Mouse (Mus musculus) kidney, adult 18-20 months (tissue): ENCODE data around the gene Dock2.

Source experiments
- DNase-seq: peaks from one replicate; pipeline ENCODE4 v3.0.0; 2021

Dock2 gene

DNA sequence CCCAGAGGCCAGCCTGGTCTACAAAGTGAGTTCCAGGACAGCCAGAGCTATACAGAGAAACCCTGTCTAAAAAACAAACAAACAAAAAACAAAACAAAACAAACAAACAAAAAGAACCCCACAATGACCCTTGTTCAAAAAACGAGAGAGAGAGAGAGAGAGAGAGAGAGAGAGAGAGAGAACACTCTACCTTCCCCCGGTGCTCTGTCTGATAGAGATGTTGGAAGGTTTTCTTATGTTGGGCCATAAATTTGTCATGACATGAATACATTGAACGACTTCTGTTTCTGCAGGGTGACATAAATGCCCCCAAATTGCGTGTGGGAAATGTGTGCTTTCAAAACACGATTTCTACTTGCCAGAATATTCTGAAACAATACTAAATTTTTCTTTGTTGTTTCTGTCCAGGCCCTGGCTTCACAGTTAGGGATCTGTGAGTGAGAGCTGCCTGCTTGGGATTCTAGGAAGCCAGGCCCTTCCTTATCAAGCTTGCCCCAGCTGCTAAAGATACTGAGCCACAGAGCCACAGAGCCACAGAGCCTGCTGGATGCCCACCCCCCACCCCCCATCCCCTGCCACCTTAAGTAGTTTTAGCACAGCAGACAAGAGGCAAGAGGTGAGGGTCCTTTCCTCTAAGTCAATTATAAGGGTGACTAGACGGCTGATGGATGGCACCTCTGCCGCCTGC lies 451.2 kb downstream of the Dock2 start:
- DNase-seq, result no peak

DNA sequence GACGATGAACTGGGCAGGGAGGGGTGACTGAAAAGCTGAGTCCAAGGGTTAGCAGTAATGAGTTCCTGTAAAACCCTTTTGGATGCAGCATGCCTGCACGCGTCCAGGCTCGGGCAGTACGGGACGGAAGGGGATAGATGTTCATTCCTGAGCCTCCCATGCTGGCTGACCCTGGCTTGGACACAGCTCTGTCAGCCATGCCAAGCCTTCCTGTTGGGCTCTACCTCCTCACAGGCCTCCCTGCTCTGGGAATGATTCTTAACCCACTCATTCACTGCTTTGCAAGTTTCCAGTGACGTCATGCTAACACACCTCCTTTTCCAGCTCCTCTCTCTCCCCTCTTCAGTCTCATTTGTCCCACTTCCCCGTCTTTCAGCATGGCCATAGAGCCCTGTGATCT lies 460.0 kb downstream of the Dock2 start:
- no peak for DNase-seq

DNA sequence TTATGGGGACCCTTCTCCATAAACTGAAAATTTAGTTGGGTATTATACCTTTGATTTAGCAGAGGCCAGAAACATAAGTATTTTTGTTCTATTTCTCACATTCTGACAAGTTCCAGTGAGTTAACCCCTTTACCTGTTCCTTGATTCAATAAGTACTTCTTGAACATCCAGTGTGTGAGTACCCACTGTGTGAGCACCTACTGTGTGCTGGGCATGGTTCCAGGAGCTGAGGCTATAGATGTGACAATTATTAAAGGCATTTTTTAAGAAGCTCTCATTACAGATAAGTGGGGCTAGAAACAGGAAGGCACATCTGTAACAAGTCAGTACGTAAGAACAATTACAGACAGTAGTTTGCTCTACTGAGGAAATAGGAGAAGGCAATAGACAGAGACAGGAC lies 464.4 kb downstream of the Dock2 start:
- DNase-seq, result no peak

DNA sequence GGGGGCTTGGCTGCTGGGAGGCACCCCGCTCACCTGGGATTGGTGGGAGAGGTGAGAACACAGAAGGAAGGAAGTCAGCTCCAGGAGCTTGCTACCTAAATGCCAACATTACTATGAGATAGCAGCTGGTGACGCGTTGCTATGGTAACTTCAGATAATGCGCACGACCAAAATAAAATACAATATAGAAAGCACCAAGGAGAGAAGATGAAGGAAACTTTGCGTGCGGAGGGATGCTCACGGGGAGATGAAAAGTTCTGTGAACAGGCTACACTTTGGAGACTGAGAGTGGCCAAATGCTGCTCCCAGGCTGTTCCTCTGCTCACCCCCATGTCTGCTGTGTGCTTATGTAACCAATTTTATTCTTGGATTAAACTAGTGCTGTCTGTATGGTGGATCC lies 466.7 kb downstream of the Dock2 start:
- DNase-seq, result no peak

DNA sequence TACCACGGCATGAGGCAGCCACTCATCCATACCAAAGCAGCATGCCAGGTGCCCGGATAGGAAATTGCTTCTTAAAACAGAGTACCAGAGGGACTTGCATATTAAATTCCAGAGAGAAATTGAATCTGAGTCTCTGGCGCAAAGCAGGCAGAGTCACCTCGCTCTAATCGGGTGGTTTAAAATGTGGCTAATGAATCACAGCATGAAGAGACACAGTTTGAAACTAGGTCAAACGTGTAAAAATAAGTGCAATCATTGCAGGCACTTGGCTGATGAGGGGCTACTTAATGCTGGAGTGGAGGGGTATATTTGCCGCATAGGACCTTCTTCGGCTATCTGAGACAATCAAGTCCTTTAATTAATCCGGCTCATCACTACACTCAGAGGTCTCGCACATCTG lies 467.5 kb downstream of the Dock2 start:
- DNase-seq, result no peak

DNA sequence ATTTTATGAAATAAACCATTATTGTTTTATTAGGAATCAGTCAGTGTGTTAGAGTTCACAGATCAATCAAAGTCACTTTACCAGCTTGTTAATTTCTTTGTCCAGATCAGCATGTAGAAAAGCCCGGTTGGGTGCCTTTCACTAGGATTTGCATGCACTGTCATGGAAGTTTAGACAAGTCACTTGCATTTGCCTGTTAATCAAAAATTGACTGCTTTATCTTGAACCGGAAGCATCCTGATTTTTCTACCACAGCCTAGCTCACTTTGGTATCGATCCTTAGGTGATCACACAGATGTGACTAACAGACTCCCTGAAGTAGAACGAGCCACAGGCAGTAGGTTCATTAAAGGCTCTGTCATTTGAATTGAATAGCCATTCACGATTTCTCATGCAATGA lies 468.3 kb downstream of the Dock2 start:
- no peak for DNase-seq

DNA sequence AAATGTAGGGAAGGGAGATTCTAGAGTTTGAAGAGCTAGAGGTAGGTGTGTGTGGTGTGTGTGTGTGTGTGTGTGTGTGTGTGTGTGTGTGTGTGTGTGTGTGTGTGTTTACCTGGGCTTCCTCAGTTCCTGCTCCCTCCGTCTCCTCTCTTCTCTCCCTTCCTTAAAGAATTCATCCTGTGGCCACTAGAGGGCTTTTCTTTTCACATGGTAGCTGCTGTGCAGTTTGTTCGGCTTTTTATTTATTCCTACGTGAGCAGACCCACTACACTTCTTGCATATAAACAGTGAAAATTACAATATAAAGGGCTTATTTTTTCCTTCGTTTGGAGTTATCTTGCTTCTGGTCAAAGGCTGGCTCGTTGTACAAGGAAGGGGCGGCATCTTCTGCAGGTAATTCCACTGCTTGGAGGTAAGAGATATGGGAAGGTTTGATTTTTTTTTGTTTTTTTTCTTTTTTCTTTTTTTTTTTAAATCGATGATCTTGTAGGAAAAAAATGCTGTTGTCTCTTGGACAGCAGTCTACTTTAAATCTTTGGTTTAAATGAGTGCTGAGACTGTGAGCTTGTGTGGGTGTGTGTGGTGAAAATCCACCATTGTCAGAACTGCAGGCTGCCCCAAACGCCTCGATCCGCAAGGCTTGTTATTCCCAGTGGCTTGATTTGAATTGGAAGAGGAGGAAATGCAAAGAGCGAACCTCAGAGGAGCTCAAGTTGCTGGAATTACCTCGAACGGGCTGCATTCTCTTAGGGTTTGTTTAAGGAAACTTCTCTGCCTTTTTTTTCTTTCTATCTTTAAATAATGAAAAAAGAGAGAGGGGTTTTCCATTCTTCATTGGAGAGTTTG lies 468.9 kb downstream of the Dock2 start, which contains the start of gene Fam196b:
TSS of gene Fam196b (plus strand) at position 289 of the 846 bp plus-strand sequence.
- no peak for DNase-seq

DNA sequence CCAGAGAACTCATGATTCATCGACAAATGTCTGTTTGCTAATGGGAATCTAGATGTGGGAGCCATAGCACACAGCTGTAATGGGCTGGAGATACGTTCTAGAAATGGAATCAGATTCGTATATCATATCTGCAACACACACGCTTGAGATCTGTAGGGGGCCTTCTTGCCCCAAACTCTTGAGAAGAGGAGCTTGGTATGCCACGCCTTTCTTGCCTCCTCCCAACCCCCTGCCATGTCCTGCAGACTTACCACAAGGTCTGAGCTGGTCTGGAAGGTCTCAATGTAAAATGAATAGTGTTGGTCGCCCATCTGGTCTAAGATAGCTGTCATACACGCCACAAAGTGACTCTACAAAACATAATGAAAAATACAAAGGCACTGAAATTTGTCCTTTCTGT lies 471.5 kb downstream of the Dock2 start:
- DNase-seq, result no peak

DNA sequence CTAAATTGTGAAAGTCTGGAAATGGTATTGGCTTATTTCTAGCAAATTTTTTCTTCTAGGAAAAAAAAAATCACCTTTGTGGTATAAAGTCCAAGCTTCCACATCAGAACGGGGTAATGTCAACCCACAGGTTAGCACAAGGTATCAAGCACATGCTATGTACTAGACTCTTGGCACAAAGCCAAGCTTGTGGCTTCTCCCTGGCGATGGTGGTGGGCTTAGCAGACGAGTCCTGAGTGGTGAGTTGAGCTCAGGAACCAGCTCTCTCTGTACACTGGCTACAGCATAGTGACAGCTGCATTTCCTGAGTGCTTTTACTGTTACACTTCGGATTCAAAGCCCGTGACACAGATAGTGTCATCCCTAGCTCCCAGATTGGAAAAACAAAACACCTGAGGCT lies 472.0 kb downstream of the Dock2 start:
- no peak for DNase-seq

DNA sequence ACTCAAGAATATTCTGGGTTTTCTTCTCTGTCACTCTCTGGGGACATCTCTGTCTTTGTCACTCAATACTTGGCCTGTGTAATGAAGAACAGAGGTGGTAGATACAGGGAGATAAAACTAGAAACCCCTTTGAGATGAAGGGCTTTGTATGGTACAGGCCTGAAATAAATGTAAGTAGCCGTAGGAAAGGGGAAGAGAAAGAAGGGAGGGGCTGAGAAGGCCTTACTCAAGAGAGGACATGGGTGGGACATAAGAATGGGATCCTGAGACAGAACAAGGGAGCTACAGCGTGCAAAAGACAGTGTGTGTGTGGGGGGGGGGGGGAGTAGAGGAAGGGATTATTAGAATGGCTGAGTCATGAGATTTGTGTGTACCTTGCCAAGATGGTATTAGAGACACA lies 474.3 kb downstream of the Dock2 start:
- DNase-seq, result no peak

DNA sequence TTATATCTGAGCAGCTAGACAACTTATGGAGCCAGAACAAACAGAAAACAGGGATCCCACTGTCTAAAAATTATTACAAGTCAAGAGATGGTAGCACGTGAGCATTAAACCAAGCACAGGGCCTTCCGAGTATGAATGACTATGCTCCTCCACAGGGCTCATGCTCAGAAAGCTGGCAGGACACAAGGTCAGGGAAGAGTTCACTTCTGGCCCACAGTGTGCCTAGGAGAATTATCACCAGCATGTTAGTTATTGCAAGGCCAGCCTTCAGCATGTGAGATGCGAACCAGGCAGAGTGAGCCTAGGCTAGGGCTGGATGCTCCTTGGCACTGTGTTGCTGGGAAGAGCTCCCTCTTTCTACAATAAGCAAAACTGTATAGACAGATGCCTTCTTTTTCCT lies 475.0 kb downstream of the Dock2 start:
- DNase-seq, result no peak

DNA sequence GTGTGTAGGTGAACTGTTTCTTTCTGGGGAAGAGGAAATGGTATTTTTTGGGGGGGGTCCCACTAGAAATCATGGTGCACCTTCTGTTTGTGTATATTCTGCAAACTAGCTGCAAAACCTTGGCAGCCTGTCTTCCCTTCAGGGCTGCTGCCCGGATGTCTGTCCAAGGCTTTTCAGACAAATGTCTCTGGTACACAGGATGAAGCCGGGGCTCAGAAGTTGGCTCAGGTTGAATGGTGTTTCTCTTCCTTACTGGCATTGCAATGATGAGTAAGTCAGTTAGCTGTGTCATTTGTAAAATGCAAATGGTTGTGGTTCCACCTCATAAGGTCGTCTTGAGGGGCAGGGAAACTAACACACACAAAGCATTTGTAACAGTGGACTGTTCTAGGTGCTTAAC lies 477.5 kb downstream of the Dock2 start:
- no peak for DNase-seq

DNA sequence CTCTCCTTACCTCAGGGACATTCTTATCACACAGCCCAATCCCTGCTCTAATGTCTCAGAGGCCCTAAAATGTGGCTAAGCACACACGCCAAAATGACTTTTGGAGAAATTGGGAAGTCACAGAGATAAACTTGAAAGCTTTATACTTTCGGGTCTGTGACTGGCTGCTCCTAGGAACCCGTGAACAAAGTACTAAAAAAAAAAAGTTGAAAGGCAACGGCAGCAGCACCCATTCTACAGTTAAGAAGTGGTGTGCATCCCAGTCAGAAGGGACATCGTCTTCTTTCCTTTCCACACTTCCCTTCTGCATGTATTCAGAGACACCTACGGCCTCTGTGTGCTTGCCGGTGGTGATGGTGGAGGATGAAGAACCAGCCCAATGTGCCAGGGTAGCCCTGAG lies 483.6 kb downstream of the Dock2 start:
- DNase-seq, result no peak

DNA sequence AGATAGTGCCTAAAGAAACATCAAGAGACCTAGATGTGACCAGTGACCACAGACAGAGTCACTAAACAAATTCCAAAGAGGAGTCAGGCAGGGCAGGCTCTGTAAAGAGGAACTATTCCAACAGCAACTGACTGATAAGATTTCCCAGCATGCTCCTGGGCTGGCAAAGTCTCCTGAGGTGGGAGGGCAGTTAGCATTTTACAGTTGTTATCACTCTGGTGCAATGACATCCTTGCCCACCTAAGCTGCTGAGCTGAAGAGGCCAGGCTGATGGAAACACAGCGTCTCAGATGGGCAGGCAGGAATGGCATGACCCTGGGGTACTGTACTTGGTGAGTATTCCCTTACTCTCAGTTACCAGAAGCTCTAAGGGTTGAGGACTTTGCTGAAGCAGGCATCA lies 484.1 kb downstream of the Dock2 start:
- no peak for DNase-seq

DNA sequence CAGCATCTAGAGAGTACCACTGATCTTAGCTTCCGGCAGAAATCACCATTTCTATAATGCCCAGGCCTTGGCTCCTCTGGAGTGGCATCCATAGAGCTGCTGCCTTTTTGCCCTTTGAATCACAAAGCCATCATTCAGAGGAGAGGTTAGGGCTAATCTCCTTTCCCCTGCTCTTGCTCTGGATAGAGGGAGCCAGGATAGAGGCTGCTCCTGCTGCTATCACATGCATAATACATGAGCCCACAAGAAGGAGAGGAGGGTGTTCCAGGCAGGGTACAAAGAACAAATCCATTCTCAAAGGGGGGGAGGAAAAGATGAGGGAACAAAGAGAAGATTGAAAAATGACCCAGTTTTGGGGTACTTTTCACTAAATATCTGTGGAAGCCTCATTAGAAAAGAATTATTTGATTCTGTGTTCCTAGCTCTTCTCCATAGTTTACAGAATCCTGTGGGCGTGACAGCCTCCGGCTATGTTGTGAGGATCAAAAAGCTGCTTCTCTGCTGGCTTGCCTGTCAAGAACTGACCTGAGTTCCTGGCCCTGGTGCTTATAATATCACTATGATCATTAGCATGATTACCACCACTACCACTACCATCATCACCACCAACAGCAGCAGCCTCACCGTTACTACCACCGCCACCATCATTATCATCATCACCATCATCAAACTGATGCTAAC lies 485.9 kb downstream of the Dock2 start:
- DNase-seq, result no peak

DNA sequence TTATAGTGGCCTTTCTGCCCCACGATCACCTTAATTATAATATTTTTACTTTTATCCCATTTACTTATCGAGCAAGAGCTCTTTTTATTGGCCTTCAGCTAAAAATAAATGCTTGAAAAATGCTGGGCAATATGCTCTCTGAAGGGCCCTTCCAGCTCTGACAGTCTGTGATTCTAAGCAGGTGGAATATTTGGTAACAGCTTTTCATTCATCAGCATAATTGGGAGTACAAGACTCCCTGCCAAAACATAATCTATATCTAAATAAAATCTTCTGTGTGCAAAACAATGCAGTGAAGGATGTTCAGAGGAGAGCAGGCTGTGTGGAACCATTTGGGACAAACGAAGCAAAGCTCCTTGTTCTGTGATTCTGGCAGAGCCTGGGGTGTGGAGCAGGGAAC lies 492.4 kb downstream of the Dock2 start:
- no peak for DNase-seq

DNA sequence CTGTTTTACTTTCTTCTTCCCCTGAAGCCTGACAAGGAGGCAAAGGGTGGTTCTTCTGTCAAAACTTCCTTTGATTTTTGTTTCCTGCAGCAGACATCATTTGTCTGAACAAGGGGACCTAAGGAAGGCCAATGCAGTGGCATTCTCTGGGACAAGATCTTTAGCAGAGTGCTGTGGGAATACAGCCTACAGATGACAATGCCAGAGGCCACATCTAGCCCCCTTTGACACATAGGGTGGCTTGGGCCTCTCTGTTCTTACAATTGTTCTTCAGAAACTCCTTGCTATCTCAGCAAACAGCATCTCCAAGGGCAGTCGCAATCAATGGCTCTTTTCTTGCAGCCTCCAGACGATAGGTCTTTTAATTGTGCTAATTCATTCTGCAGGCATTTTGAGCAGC lies 493.0 kb downstream of the Dock2 start:
- DNase-seq, result no peak

DNA sequence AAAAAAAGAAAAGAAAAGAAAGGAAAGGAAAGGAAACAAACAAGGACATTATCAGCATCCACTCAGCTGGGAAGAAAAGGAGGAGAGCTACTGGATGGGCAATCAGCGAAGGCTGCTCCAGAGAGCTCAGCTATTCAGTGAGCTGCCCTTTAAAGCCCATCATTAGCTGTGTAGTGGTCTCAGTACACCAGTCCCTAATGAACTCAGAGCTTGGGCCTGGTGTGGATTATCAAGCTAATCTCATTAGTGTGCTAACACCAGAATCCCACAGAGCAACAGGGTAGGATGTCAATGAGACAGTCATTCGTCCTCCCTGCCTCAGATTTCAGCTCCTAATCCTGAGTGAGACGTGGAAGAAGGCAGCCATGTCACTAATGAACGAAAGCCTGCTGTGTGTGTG lies 493.4 kb downstream of the Dock2 start:
- DNase-seq, result no peak

DNA sequence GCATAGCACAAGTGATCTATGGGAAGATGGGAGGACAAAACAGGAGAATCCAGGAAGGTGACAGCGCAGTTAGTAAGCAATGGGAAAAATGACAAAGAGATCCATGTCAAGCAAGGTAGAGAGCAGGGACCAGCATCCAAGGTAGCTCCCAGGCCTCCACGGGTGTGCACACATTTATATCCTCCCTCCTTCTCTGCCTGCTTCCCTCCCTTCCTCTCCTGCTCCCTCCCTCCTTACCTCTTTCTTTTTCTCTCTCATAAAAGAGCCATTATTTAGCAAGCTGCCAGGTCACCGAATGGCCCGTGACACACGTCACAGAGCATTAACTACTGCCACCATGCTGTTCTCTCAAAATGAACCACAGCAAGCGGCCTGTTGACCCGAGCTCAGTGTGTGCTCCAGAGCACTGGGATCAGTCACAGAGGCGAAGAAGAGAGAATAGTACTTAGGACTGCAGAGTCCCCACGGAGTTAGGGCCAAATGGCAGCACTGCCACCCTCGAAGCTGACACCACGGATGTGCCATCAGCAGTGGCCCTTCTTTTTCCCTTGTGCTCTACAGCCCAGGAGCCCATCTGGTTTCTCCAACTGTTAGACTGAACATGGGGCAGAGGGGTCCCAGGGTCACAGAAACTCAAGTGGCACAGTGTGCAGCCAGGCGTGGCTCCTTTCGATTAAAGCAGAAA lies 499.4 kb downstream of the Dock2 start:
- no peak for DNase-seq

DNA sequence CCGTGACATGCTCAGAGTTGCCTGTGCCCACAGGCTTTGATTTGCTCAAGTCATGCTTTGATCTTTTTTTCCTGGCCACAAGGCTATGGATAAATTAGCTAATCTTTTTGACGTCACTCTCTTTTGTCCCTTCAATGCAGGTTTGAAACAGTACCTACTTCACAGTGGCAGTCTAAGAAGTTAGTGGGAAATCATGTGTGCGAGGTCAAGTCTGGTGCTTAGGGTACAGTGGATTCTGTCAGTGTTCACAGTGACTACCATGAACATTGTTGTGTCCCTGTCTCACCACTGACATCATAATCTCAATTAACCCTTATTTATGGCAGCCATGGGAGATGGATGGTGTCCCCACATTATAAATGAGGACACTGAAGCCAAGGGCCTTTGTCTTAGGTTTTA lies 506.6 kb downstream of the Dock2 start:
- no peak for DNase-seq

DNA sequence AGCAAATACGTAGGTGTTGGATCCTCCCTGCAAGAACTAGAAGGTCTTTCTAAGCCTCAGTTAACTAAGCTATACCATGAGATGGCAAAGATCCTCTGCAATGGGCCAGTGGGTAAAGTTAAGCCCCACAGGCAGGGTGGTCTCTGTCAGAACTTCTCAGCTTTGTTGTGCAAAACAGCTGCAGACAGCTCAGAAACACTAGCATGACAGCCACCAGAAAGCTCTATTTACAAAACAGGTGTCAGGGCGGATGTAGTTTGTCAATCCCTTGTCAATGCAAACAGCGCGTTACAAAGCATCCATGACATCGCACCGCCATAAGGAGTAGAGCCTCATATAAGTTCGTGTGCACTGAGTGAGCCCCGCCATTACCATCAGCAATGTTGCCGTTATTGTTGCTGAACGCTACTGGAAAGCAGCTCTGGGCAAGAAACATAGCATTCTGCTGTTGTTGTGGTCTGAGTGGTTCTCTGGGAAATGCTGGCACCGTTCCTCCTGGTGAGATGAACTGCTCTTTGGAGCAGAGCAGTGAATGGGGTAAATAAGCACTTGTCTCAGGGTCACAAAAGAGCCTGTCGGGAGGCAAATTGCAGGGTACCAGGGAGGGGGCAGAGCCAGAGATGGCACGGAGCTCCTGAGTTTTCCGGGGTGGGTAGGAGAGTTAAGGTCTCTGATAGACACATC lies 507.2 kb downstream of the Dock2 start:
- DNase-seq, result no peak

DNA sequence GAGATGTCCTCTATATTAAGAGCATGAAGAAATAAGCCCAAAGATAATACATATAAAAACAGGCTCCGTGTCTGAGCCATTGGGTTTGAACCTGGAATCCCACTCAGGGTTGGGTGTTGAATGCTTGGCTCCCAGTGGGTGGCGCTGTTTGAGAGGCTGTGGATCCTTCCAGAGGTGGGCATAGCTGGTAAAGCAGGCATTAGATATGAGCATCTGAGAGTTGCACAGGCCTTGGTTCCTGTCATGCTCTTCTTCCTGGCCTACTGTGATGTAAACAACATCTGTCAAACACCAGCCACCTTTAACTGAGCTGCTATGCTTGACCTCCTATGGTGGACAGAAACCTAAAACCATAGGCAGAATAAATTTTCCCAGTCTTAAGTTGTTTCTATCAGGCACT lies 507.8 kb downstream of the Dock2 start:
- no peak for DNase-seq

DNA sequence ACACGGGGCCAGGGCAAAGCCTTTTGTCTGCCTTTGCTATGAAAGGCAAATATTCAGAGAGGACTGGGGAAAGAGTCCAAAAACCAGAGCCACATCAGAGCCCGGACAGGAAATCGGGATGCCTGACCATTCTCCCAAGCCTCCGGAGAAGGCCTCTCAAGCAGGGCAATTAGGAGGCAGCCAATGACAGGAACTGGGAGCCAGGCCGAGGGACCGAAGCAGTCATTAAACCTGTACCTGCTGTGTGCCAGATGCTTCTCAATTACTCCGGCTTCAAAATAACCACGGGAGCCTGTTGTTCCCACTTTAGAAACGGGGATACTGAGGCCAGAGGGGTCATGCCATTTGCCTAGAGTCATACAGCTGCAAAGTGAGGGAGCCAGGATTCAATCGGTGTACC lies 511.7 kb downstream of the Dock2 start:
- DNase-seq, result no peak
